Mouse (Mus musculus): ENCODE measurements around the gene Mapt.
"Not testable (repeated sequence)": the region's sequence is repeated elsewhere in the genome, so short reads cannot be mapped to it uniquely, and the experiment has no call there.

The Mapt gene

GRCm38 (mm10) chr11:104233574-104234206, 2.5 kb downstream of the Mapt start:
- DNase-seq: no peak

- DNase-seq: no peak
These were observed 3.5 kb downstream of the Mapt start for GRCm38 (mm10) chr11:104234680-104235079.

GRCm38 (mm10) chr11:104235881-104236280, 4.7 kb downstream of the Mapt start:
- no peak for DNase-seq

GRCm38 (mm10) chr11:104237226-104237625, 6.0 kb downstream of the Mapt start:
- DNase-seq: no peak

GRCm38 (mm10) chr11:104237958-104238747, 7.0 kb downstream of the Mapt start:
- no peak for DNase-seq

GRCm38 (mm10) chr11:104245478-104245877, 14.3 kb downstream of the Mapt start:
- not testable (repeated sequence) for DNase-seq

- DNase-seq: no peak
These were observed 15.0 kb downstream of the Mapt start for GRCm38 (mm10) chr11:104246171-104246694.

- DNase-seq: no peak
These were observed 16.0 kb downstream of the Mapt start for GRCm38 (mm10) chr11:104247141-104247717.

- no peak for DNase-seq
These were observed 18.2 kb downstream of the Mapt start for GRCm38 (mm10) chr11:104249420-104249819.

GRCm38 (mm10) chr11:104251121-104251520, 19.9 kb downstream of the Mapt start:
- DNase-seq: no peak

- no peak for DNase-seq
These were observed 20.9 kb downstream of the Mapt start for GRCm38 (mm10) chr11:104252094-104252493.

GRCm38 (mm10) chr11:104254408-104255039, 23.3 kb downstream of the Mapt start:
- DNase-seq: no peak

GRCm38 (mm10) chr11:104256179-104256578, 25.0 kb downstream of the Mapt start:
- no peak for DNase-seq

- no peak for DNase-seq
These were observed 27.8 kb downstream of the Mapt start for GRCm38 (mm10) chr11:104258991-104259390.

GRCm38 (mm10) chr11:104264683-104265082, 33.5 kb downstream of the Mapt start:
- DNase-seq: no peak

GRCm38 (mm10) chr11:104265669-104266068, 34.5 kb downstream of the Mapt start:
- no peak for DNase-seq

- no peak for DNase-seq
These were observed 36.2 kb downstream of the Mapt start for GRCm38 (mm10) chr11:104267380-104267779.

GRCm38 (mm10) chr11:104269385-104269822, 38.2 kb downstream of the Mapt start:
- no peak for DNase-seq

- DNase-seq: no peak
These were observed 39.3 kb downstream of the Mapt start for GRCm38 (mm10) chr11:104270452-104270851.

- DNase-seq: no peak
These were observed 39.7 kb downstream of the Mapt start for GRCm38 (mm10) chr11:104270876-104271275.

- DNase-seq: no peak
These were observed 40.7 kb downstream of the Mapt start for GRCm38 (mm10) chr11:104271876-104272275.

GRCm38 (mm10) chr11:104272352-104272751, 41.2 kb downstream of the Mapt start:
- no peak for DNase-seq

- DNase-seq: no peak
These were observed 44.6 kb downstream of the Mapt start for GRCm38 (mm10) chr11:104275765-104276164.
